Mouse (Mus musculus) hindbrain, embryonic 10.5 days (tissue): ENCODE results near the gene Actc1. TPM values are rescaled to one million over a fixed set of nuclear protein-coding genes. Genes with fewer than 3 reads are reported as not detected.

Experiments used
- DNase-seq: peaks from one replicate; pipeline ENCODE4 v3.0.0-alpha.2; 2017; ENCODE audit warnings: low spot score
- H3K27ac ChIP-seq: fragments of 300-500 bp; sonication (generic); 2 replicates; pipeline ENCODE4 v1.5.1; 2016; ENCODE audit warnings: mild to moderate bottlenecking, moderate library complexity
- H3K27me3 ChIP-seq: fragments of 300-500 bp; sonication (generic); 2 replicates; pipeline ENCODE4 v1.6.1; 2016; ENCODE audit warnings: mild to moderate bottlenecking; ENCODE audit not compliant: poor library complexity, insufficient read depth, severe bottlenecking
- H3K36me3 ChIP-seq: fragments of 300-500 bp; sonication (generic); 2 replicates; pipeline ENCODE4 v1.6.1; 2016; ENCODE audit warnings: mild to moderate bottlenecking, moderate library complexity
- H3K4me1 ChIP-seq: fragments of 300-500 bp; sonication (generic); replicated peaks from 2 replicates; pipeline ENCODE4 v1.6.1; 2016; ENCODE audit warnings: mild to moderate bottlenecking
- H3K4me3 ChIP-seq: fragments of 300-500 bp; sonication (generic); 2 replicates; pipeline ENCODE4 v1.5.1; 2016; ENCODE audit warnings: mild to moderate bottlenecking, moderate library complexity
- H3K9me3 ChIP-seq: fragments of 300-500 bp; sonication (generic); 2 replicates; pipeline ENCODE4 v1.6.1; 2016; ENCODE audit warnings: mild to moderate bottlenecking, moderate library complexity
- WGBS: fragments of 180-500 bp; shearing (Covaris S2); methylation state at CpG from one replicate; pipeline ENCODE4 v1.1.7; 2016; 5-methylcytosine and 5-hydroxymethylcytosine counted together
- polyA plus RNA-seq: library from polyadenylated mRNA; unstranded; fragments of >200 nt; fragmentation: Nextera tagmentation; extraction: Ambion mirVana; gene quantifications from 2 replicates; pipeline ENCODE4 v1.2.1, GENCODE M21; 2016

Actc1 gene
- polyA plus RNA-seq, 1 experiment from 2014 or later, result 6.3 TPM

DNA sequence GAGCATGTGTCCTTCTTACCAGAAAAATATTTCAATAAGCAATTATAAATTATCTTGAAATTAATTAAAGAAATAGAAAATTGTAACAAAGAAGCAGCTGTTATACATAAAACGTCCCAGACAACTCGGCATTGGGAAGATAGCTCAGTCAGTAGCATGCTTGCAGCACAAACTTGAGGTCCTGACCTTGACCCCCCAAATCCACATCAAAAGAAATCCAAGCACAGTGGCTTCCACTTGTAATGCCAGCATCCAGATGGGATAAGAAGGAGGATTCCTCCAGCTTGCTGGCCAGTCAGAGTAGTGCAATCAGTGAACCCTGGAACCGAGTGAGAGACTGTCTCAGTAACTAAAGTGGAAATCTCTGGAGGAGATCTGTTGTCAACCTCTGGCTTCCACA lies 12.9 kb upstream of the Actc1 start:
- DNase-seq, result no peak
- Histone ChIP-seq H3K27me3 (no peaks in the 10 kb centered on the region), H3K36me3 (no peaks in the 10 kb centered on the region), H3K9me3 (no peaks in the 10 kb centered on the region), H3K4me3 (no peak overlapping the region), H3K4me1 (no peaks in the 10 kb centered on the region), H3K27ac (no peak overlapping the region)
- 74% methylated on average over 3 of the region's 3 CpGs for WGBS

- Histone ChIP-seq H3K36me3 (no peaks in the 10 kb centered on the region), H3K27ac (no peak overlapping the region), H3K4me1 (peaks cover 6% of the 10 kb centered on the region; the same call in 1 of the 2 replicates), H3K9me3 (no peaks in the 10 kb centered on the region), H3K27me3 (no peaks in the 10 kb centered on the region), H3K4me3 (no peak overlapping the region)
- WGBS, result 64% methylated on average over 2 of the region's 2 CpGs
- no peak for DNase-seq
Measured at GRCm38 (mm10) chr2:114064004-114064403, 10.7 kb upstream of the Actc1 start.

GRCm38 (mm10) chr2:114060071-114060591 lies 6.8 kb upstream of the Actc1 start:
- WGBS, result 45% methylated on average over 6 of the region's 6 CpGs

GRCm38 (mm10) chr2:114059608-114060007 lies 6.3 kb upstream of the Actc1 start:
- WGBS, result 74% methylated on average over 1 of the region's 1 CpGs
- Histone ChIP-seq H3K27me3 (no peaks in the 10 kb centered on the region), H3K4me3 (no peak overlapping the region), H3K9me3 (no peaks in the 10 kb centered on the region), H3K27ac (no peak overlapping the region), H3K4me1 (peaks cover 14% of the 10 kb centered on the region), H3K36me3 (no peaks in the 10 kb centered on the region)
- DNase-seq, result no peak

More at GRCm38 (mm10) chr2:114060071-114060591, 6.8 kb upstream of the Actc1 start:
- Histone ChIP-seq H3K36me3 (no peaks in the 10 kb centered on the region), H3K27me3 (no peaks in the 10 kb centered on the region), H3K27ac (no peak overlapping the region), H3K4me3 (no peak overlapping the region), H3K4me1 (peaks cover 14% of the 10 kb centered on the region), H3K9me3 (no peaks in the 10 kb centered on the region)
- no peak for DNase-seq

DNA sequence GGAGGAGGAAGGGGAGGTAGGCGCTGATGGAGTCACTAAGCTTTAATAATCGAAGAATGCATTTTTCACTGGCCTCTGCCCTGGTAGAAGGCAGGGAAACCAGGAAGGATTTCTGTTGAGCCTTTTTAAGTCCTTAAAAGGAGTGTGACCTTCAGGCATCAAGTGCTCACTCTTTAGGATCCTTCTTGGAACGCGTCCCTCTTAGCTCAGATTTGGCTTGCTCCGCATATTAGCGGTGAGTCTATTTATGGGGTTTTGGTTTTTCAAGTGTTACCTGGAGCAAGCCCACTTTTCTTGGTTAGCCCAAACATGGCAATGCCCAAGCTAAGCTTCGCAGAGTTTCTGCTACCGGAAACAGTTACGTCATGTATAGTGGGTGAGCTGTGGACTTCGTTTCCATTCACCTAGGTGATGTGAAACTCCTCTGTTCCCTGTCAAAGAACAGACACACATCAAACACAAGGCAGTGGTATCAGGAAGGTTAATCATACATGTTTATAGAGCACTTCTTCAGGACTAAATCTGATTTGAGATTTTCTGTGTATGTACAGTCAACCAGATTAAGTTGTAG lies 5.0 kb upstream of the Actc1 start:
- no peak overlapping the region for H3K4me3 ChIP-seq
- H3K36me3 ChIP-seq, result no peaks in the 10 kb centered on the region
- DNase-seq, result no peak
- no peaks in the 10 kb centered on the region for H3K9me3 ChIP-seq
- no peak overlapping the region for H3K27ac ChIP-seq
- H3K27me3 ChIP-seq, result no peaks in the 10 kb centered on the region
- H3K4me1 ChIP-seq, result peaks cover 15% of the 10 kb centered on the region
- WGBS, result 93% methylated on average over 10 of the region's 10 CpGs

GRCm38 (mm10) chr2:114057303-114057853 lies 4.0 kb upstream of the Actc1 start:
- H3K4me3 ChIP-seq, result no peak overlapping the region
- H3K27ac ChIP-seq, result no peak overlapping the region
- 33% methylated on average over 10 of the region's 10 CpGs for WGBS

GRCm38 (mm10) chr2:114054129-114054528 lies 781 bp upstream of the Actc1 start:
- Histone ChIP-seq H3K27me3 (no peaks in the 10 kb centered on the region), H3K9me3 (no peaks in the 10 kb centered on the region), H3K36me3 (no peaks in the 10 kb centered on the region), H3K4me1 (peaks cover 17% of the 10 kb centered on the region), H3K27ac (no peak overlapping the region), H3K4me3 (no peak overlapping the region)
- no peak for DNase-seq
- WGBS, result 93% methylated on average over 4 of the region's 4 CpGs

More at GRCm38 (mm10) chr2:114057303-114057853, 4.0 kb upstream of the Actc1 start:
- DNase-seq, result no peak
- H3K4me1 ChIP-seq, result peaks cover 23% of the 10 kb centered on the region
- no peaks in the 10 kb centered on the region for H3K9me3 ChIP-seq
- no peaks in the 10 kb centered on the region for H3K27me3 ChIP-seq
- H3K36me3 ChIP-seq, result no peaks in the 10 kb centered on the region

DNA sequence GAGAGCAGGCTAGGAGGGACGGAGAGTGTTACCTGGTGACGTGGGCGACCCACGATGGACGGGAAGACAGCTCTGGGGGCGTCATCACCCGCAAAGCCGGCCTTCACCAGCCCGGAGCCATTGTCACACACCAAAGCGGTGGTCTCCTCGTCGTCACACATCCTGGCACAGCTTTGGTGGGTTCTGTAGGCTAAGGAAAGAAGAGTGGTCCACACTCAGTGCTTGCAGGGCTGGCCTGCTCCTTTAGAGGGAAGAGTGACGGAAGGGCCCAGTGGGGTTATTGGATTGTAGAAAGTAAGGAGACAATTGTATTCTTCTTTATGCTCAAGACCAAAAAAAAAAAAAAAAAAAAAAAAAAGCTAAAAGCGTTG lies 1.5 kb downstream of the Actc1 start:
- Histone ChIP-seq H3K9me3 (no peaks in the 10 kb centered on the region), H3K27ac (no peak overlapping the region), H3K36me3 (no peaks in the 10 kb centered on the region), H3K27me3 (no peaks in the 10 kb centered on the region), H3K4me1 (peaks cover 9% of the 10 kb centered on the region), H3K4me3 (no peak overlapping the region)
- WGBS, result 88% methylated on average over 14 of the region's 14 CpGs
- no peak for DNase-seq

- 94% methylated on average over 7 of the region's 7 CpGs for WGBS
- Histone ChIP-seq H3K27ac (no peak overlapping the region), H3K4me3 (no peak overlapping the region), H3K27me3 (no peaks in the 10 kb centered on the region), H3K36me3 (no peaks in the 10 kb centered on the region), H3K9me3 (no peaks in the 10 kb centered on the region), H3K4me1 (peaks cover 9% of the 10 kb centered on the region)
- no peak for DNase-seq
Measured at GRCm38 (mm10) chr2:114051111-114051870, 2.1 kb downstream of the Actc1 start.

DNA sequence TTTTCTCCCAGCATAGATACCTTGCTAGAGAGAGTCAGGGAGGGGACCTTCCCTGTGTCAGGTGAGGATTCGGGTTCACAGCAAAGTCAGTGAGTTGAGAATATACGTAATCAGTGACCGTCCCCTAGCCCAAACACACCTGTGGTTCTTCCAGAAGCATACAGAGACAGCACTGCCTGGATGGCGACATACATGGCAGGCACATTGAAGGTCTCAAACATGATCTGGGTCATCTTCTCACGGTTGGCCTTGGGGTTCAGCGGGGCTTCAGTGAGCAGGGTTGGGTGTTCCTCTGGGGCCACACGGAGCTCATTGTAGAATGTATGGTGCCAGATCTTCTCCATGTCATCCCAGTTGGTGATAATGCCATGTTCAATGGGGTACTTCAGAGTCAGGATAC lies 3.2 kb downstream of the Actc1 start:
- Histone ChIP-seq H3K27ac (no peak overlapping the region), H3K36me3 (no peaks in the 10 kb centered on the region), H3K4me3 (no peak overlapping the region), H3K27me3 (no peaks in the 10 kb centered on the region), H3K9me3 (no peaks in the 10 kb centered on the region), H3K4me1 (peaks cover 9% of the 10 kb centered on the region)
- DNase-seq, result no peak
- 94% methylated on average over 7 of the region's 7 CpGs for WGBS

DNA sequence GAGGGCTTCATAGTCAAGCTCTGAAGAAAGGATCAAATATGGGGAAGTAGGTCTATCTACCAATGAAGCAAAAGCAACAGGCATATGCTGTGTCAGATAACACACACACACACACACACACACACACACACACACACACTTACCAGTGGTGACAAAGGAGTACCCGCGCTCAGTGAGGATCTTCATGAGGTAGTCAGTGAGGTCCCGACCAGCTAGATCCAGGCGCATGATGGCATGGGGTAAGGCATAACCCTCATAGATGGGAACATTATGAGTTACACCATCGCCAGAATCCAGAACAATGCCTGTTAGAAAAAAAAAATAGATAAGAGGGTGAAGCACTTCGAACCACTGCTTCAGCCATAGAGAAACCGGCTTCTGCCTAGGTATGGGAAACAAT lies 4.0 kb downstream of the Actc1 start:
- no peak overlapping the region for H3K4me3 ChIP-seq
- no peaks in the 10 kb centered on the region for H3K27me3 ChIP-seq
- no peaks in the 10 kb centered on the region for H3K9me3 ChIP-seq
- no peak for DNase-seq
- H3K4me1 ChIP-seq, result peaks cover 9% of the 10 kb centered on the region
- H3K27ac ChIP-seq, result no peak overlapping the region
- 95% methylated on average over 7 of the region's 7 CpGs for WGBS
- H3K36me3 ChIP-seq, result no peaks in the 10 kb centered on the region

DNA sequence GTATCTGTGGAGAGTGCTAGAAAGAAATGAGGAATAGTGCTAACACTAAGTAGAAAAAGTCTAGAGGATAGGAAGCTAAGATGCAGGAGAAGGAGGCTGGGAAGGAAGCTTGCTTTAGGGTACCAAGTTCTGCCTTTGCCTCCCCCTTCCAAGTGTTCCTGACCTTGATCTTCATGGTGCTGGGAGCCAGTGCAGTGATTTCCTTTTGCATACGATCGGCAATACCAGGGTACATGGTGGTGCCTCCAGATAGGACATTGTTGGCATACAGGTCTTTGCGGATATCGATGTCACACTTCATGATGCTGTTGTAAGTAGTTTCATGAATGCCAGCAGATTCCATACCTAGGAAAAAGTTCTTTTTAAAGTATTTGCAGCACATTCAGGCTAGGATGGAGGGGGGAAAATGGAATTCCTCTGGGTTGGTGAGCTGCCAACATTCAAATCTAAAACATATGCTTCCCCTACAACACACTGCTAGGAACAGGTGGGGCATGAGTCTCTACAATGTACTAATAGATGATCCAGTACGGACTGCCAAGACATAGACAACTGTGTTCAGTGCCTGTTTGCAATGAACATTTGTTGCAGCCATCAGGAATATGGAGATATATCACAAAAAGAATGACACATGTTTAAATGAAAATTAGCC lies 5.3 kb downstream of the Actc1 start:
- no peak overlapping the region for H3K27ac ChIP-seq
- H3K36me3 ChIP-seq, result no peaks in the 10 kb centered on the region
- no peaks in the 10 kb centered on the region for H3K9me3 ChIP-seq
- H3K4me3 ChIP-seq, result no peak overlapping the region
- 91% methylated on average over 5 of the region's 5 CpGs for WGBS
- peaks cover 6% of the 10 kb centered on the region for H3K4me1 ChIP-seq
- DNase-seq, result no peak
- H3K27me3 ChIP-seq, result no peaks in the 10 kb centered on the region

DNA sequence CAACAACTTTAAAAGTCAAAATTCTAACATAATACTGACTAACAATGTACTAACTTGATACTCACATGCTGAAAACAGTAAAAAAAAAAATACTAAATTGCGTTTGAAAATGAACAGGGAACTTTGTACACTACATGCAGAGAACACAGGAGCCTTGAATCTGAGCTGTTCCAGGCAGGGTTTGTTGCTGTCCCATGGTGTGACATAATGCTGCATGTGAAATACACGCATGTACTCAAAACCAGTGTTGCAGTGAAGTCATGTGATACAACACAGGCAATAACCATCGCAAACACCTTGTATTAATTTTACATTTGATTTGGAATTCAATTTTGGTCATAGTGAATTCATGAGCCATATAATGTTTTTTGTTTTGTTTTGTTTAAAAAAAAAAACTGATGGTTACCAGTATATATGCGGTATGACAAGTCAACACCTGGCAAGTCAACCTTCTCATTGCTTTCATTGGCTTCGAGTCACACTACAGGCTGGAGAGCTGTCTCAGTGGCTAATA lies 7.1 kb downstream of the Actc1 start:
- no peak overlapping the region for H3K4me3 ChIP-seq
- no peaks in the 10 kb centered on the region for H3K4me1 ChIP-seq
- 93% methylated on average over 5 of the region's 5 CpGs for WGBS
- H3K9me3 ChIP-seq, result no peaks in the 10 kb centered on the region
- H3K36me3 ChIP-seq, result no peaks in the 10 kb centered on the region
- H3K27me3 ChIP-seq, result no peaks in the 10 kb centered on the region
- DNase-seq, result no peak
- no peak overlapping the region for H3K27ac ChIP-seq
